Mouse (Mus musculus) stomach, postnatal 0 days (tissue): ENCODE results near the gene Tfr2. TPM values are rescaled to one million over a fixed set of nuclear protein-coding genes. Genes with fewer than 3 reads are reported as not detected.

Source experiments
- ATAC-seq: fragments of 200-750 bp; cut with Nextera tagmentation; 2 replicates; pipeline ENCODE4 v1.8.0; 2017; ENCODE audit not compliant: low FRiP score, low TSS enrichment
- DNase-seq: peaks from one replicate; pipeline ENCODE4 v3.0.0-alpha.2; 2016; ENCODE audit warnings: low spot score
- H3K27ac ChIP-seq: fragments of 300-500 bp; sonication (generic); replicated peaks from 2 replicates; pipeline ENCODE4 v1.5.1; 2014; ENCODE audit warnings: mild to moderate bottlenecking, control low read depth
- H3K27me3 ChIP-seq: fragments of 300-500 bp; sonication (generic); 2 replicates; pipeline ENCODE4 v1.6.1; 2014; ENCODE audit warnings: low read length; ENCODE audit not compliant: control insufficient read depth, insufficient read depth
- H3K36me3 ChIP-seq: fragments of 300-500 bp; sonication (generic); 2 replicates; pipeline ENCODE4 v1.6.1; 2014; ENCODE audit warnings: low read length, mixed read lengths; ENCODE audit not compliant: control insufficient read depth, insufficient read depth
- H3K4me1 ChIP-seq: fragments of 300-500 bp; sonication (generic); replicated peaks from 2 replicates; pipeline ENCODE4 v1.6.1; 2014; ENCODE audit warnings: antibody characterized with exemption; ENCODE audit not compliant: control insufficient read depth, insufficient read depth
- H3K4me2 ChIP-seq: fragments of 300-500 bp; sonication (generic); replicated peaks from 2 replicates; pipeline ENCODE4 v1.6.1; 2014; ENCODE audit warnings: low read depth, mild to moderate bottlenecking, control low read depth, moderate library complexity
- H3K4me3 ChIP-seq: fragments of 300-500 bp; sonication (generic); 2 replicates; pipeline ENCODE4 v1.5.1; 2014; ENCODE audit warnings: low read depth, low read length, control low read depth
- H3K9ac ChIP-seq: fragments of 300-500 bp; sonication (generic); 2 replicates; pipeline ENCODE4 v1.6.1; 2014; ENCODE audit warnings: mild to moderate bottlenecking, low read length, control low read depth, mixed read lengths
- H3K9me3 ChIP-seq: fragments of 300-500 bp; sonication (generic); 2 replicates; pipeline ENCODE4 v1.6.1; 2016; ENCODE audit warnings: low read length; ENCODE audit not compliant: control insufficient read depth
- CTCF ChIP-seq: IDR thresholded peaks from 2 replicates; pipeline ENCODE4 v1.5.1; 2016; ENCODE audit warnings: antibody characterized with exemption, low read depth, mild to moderate bottlenecking, moderate library complexity
- EP300 ChIP-seq: optimal IDR thresholded peaks from 2 replicates; pipeline ENCODE3; 2016; ENCODE audit warnings: antibody characterized with exemption
- WGBS: fragments of 180-500 bp; shearing (Covaris S2); extraction: QIAGEN DNeasy Blood & Tissue Kit; methylation state at CpG from one replicate; pipeline ENCODE4 v1.1.7; 2014; 5-methylcytosine and 5-hydroxymethylcytosine counted together
- polyA plus RNA-seq: library from polyadenylated mRNA; unstranded; fragments of >200 nt; fragmentation: Nextera tagmentation; extraction: Ambion mirVana; gene quantifications from 2 replicates; pipeline ENCODE4 v1.2.1, GENCODE M21; 2015

Gene Tfr2
- polyA plus RNA-seq, 1 experiment from 2014 or later, result 1.2 TPM

DNA sequence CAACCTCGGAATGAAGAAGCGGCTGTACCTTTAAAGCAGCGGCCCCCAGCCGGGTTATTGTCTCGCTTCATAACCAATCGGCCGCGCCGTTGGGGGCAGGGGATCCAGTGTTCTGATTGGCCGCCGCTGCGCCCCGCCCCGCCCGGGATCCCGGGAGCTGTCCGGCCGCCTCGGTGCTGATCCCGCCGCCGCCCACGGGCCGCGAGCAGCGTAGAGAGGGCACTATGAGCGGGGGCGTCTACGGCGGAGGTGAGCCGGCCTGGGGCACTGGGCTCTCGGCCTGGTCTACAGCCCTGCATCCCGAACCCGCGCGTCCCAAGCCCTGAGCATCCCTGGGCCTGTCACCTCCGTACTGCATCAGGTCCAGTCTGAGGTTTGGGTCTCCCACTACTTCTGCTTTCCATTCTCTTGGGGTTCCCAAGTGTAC lies 16.2 kb upstream of the Tfr2 start, which contains the start of gene Actl6b:
Gene Actl6b, plus strand, starts transcription at position 107 of the 427 bp plus-strand sequence.
- no peaks in the 10 kb centered on the region for H3K36me3 ChIP-seq
- no peak within 1 kb of the TSS for H3K4me3 ChIP-seq
- TF ChIP-seq CTCF (no peak), EP300 (no peak)
- H3K9ac ChIP-seq, result no peak within 1 kb of the TSS
- no peaks in the 10 kb centered on the region for H3K9me3 ChIP-seq
- ATAC-seq, result peak; percentile 80
- H3K4me1 ChIP-seq, result no peaks in the 10 kb centered on the region
- peak; percentile 73 for DNase-seq
- 1% methylated on average over 36 of the region's 37 CpGs for WGBS
- no peaks in the 10 kb centered on the region for H3K27me3 ChIP-seq
- peak within 1 kb of the TSS; percentile 8; the same call in 1 of the 2 replicates for H3K4me2 ChIP-seq
- no peak within 1 kb of the TSS for H3K27ac ChIP-seq

DNA sequence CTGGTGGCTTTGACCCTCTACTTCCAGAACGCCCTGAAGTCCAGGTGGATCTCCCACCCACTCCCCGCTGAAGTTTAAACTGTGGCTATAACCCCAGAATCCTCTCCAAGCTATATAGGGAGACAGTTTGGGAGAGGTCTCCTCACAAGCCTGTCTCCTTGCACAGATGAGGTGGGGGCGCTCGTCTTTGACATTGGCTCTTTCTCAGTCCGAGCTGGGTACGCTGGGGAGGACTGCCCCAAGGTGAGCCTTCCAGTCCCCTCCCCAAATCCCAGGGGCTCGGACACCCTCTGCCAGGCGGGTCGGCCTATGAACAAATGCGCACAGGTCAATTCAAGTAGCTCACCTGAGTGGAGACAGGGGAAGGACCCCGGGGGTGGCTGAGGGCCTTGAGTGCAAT lies 15.7 kb upstream of the Tfr2 start:
- TF ChIP-seq EP300 (no peak), CTCF (no peak)
- H3K27ac ChIP-seq, result no peak overlapping the region
- H3K9ac ChIP-seq, result no peak overlapping the region
- H3K4me3 ChIP-seq, result no peak overlapping the region
- H3K36me3 ChIP-seq, result no peaks in the 10 kb centered on the region
- DNase-seq (no peak), ATAC-seq (0 out of 2 replicates have a peak, but pooled peaks have one; percentile 24)
- no peaks in the 10 kb centered on the region for H3K9me3 ChIP-seq
- no peaks in the 10 kb centered on the region for H3K4me1 ChIP-seq
- H3K4me2 ChIP-seq, result no peak overlapping the region
- no peaks in the 10 kb centered on the region for H3K27me3 ChIP-seq
- 43% methylated on average over 11 of the region's 11 CpGs for WGBS

DNA sequence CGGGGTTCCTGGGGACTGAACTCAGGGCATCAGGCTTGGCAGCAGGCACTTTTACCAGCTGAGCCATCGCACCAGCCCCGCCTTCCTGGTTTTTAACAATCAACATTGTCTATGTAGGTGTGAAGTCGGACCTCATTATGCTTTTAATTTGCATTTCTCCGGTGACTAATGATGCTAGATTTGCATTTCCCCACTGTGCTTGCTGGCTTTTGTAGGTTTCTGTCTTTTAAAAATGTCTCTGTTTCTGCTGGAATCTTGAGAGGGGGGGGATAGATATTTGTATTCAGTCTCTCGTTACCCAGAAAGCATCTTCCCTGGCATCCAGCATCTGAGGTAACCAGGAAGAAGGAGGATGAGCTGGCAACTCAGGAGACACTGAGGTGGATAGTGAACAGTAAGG lies 8.1 kb upstream of the Tfr2 start:
- no peaks in the 10 kb centered on the region for H3K9me3 ChIP-seq
- no peak for ATAC-seq
- H3K4me3 ChIP-seq, result no peak overlapping the region
- no peak overlapping the region for H3K4me2 ChIP-seq
- H3K4me1 ChIP-seq, result no peaks in the 10 kb centered on the region
- H3K36me3 ChIP-seq, result no peaks in the 10 kb centered on the region
- no peak overlapping the region for H3K27ac ChIP-seq
- TF ChIP-seq EP300 (no peak), CTCF (no peak)
- H3K27me3 ChIP-seq, result no peaks in the 10 kb centered on the region
- H3K9ac ChIP-seq, result no peak overlapping the region
- WGBS, result 58% methylated on average over 6 of the region's 6 CpGs
- no peak for DNase-seq

DNA sequence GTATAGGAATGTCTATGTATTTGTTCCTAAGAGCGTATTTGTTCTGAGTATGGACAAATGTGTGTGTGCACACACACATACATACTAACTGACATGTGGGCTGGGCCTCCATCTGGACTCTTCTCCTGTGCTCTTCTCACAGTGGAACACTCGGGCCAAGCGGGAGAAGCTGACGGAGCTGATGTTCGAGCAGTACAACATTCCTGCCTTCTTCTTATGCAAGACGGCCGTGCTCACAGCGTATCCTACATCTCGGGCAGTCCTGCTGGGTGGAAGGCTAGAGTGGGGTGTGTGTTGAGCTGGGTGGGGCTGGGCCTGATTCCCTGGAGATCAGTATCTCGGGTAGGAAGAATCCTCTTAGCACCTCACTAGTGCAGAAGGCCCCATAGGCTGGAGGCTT lies 6.7 kb upstream of the Tfr2 start:
- no peaks in the 10 kb centered on the region for H3K36me3 ChIP-seq

DNA sequence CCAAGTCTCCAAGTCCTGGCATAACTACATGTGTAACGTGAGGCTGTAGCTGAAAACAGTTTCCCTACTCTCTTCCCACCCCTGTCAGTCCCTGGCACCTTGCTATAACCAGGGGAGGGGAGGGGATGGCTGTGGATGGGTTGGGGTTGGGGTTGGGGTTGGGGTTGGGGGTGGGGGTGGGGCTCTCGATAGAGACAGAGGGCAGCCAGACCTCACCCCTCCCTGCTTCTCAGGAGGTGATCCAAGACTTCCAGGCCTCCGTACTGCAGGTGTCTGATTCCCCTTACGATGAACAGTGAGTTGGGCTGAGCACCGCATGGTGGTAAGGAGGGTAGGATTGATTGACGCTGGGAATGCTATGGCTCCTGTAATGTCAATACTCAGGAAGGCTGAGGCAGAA lies 3.9 kb upstream of the Tfr2 start:
- H3K4me2 ChIP-seq, result no peak overlapping the region
- H3K27me3 ChIP-seq, result no peaks in the 10 kb centered on the region
- no peak overlapping the region for H3K27ac ChIP-seq
- no peak overlapping the region for H3K4me3 ChIP-seq
- 64% methylated on average over 6 of the region's 6 CpGs for WGBS
- H3K9ac ChIP-seq, result no peak overlapping the region
- DNase-seq, result no peak
- TF ChIP-seq CTCF, result no peak
- TF ChIP-seq EP300, result no peak
- no peaks in the 10 kb centered on the region for H3K9me3 ChIP-seq
- no peaks in the 10 kb centered on the region for H3K36me3 ChIP-seq
- ATAC-seq, result no peak
- H3K4me1 ChIP-seq, result no peaks in the 10 kb centered on the region

More for the DNA sequence above, 6.7 kb upstream of the Tfr2 start:
- H3K4me1 ChIP-seq, result no peaks in the 10 kb centered on the region
- TF ChIP-seq EP300 (no peak), CTCF (no peak)
- ATAC-seq, result no peak
- H3K27ac ChIP-seq, result no peak overlapping the region
- DNase-seq, result no peak
- H3K9me3 ChIP-seq, result no peaks in the 10 kb centered on the region
- WGBS, result 56% methylated on average over 10 of the region's 10 CpGs
- no peak overlapping the region for H3K4me3 ChIP-seq
- H3K9ac ChIP-seq, result no peak overlapping the region
- H3K27me3 ChIP-seq, result no peaks in the 10 kb centered on the region
- H3K4me2 ChIP-seq, result no peak overlapping the region

DNA sequence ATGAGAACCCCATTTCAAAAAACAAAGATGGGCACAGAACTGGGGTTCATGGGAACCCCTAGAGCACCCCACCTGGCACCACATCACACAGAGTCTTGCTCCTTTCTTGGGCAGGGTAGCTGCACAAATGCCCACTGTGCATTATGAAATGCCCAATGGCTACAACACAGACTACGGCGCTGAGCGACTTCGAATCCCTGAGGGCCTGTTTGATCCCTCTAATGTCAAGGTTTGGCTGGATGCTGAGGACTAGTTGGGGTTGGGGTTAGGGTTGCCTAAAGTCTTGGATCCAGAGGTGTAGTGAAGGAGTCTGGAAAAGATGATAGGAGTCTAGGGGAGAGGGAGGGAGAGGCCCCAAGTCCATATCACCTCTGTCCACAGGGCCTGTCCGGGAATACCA lies 3.2 kb upstream of the Tfr2 start:
- Histone ChIP-seq H3K36me3 (no peaks in the 10 kb centered on the region), H3K9me3 (no peaks in the 10 kb centered on the region), H3K9ac (no peak overlapping the region), H3K27me3 (no peaks in the 10 kb centered on the region), H3K27ac (no peak overlapping the region), H3K4me2 (no peak overlapping the region), H3K4me1 (no peaks in the 10 kb centered on the region), H3K4me3 (no peak overlapping the region)
- 97% methylated on average over 5 of the region's 5 CpGs for WGBS
- no peak for TF ChIP-seq CTCF
- no peak for TF ChIP-seq EP300
- no peak for DNase-seq
- no peak for ATAC-seq
